Mouse (Mus musculus) ovary, postnatal 14 days (tissue): ENCODE results near the gene Zzef1.
"Not testable (repeated sequence)": the region's sequence is repeated elsewhere in the genome, so short reads cannot be mapped to it uniquely, and the experiment has no call there.

Experiments
- DNase-seq: peaks from one replicate; pipeline ENCODE4 v3.0.0; 2022; ENCODE audit warnings: low spot score

The Zzef1 gene

GRCm38 (mm10) chr11:72795455-72796295, at the start of gene Zzef1, which contains the start of gene Cyb5d2:
Gene Zzef1, plus strand, starts transcription at chr11:72796226.
Gene Cyb5d2, minus strand, starts transcription at chr11:72796142.
- peak; percentile 84 for DNase-seq

- no peak for DNase-seq
These were observed 44.1 kb upstream of the Zzef1 start for GRCm38 (mm10) chr11:72751956-72752355.

GRCm38 (mm10) chr11:72758316-72758715, 37.7 kb upstream of the Zzef1 start:
- DNase-seq: no peak

GRCm38 (mm10) chr11:72759581-72759980, 36.4 kb upstream of the Zzef1 start:
- no peak for DNase-seq

- DNase-seq: no peak
These were observed 35.2 kb upstream of the Zzef1 start for GRCm38 (mm10) chr11:72760781-72761180.

- DNase-seq: no peak
These were observed 31.8 kb upstream of the Zzef1 start for GRCm38 (mm10) chr11:72764270-72764669.

GRCm38 (mm10) chr11:72767716-72768115, 28.3 kb upstream of the Zzef1 start:
- DNase-seq: no peak

GRCm38 (mm10) chr11:72769061-72769460, 27.0 kb upstream of the Zzef1 start:
- no peak for DNase-seq

- no peak for DNase-seq
These were observed 25.7 kb upstream of the Zzef1 start for GRCm38 (mm10) chr11:72770324-72770723.

- no peak for DNase-seq
These were observed 25.2 kb upstream of the Zzef1 start for GRCm38 (mm10) chr11:72770816-72771215.

- no peak for DNase-seq
These were observed 24.6 kb upstream of the Zzef1 start for GRCm38 (mm10) chr11:72771461-72771860.

GRCm38 (mm10) chr11:72772611-72773010, 23.4 kb upstream of the Zzef1 start:
- not testable (repeated sequence) for DNase-seq

GRCm38 (mm10) chr11:72778957-72779356, 17.1 kb upstream of the Zzef1 start:
- DNase-seq: no peak

- no peak for DNase-seq
These were observed 13.9 kb upstream of the Zzef1 start for GRCm38 (mm10) chr11:72782103-72782502.

- no peak for DNase-seq
These were observed 13.5 kb upstream of the Zzef1 start for GRCm38 (mm10) chr11:72782503-72782902.

GRCm38 (mm10) chr11:72792033-72792432, 4.0 kb upstream of the Zzef1 start:
- no peak for DNase-seq

- DNase-seq: peak; percentile 5
These were observed 924 bp upstream of the Zzef1 start for GRCm38 (mm10) chr11:72795149-72795454.

- no peak for DNase-seq
These were observed 266 bp downstream of the Zzef1 start for GRCm38 (mm10) chr11:72796296-72796687.

GRCm38 (mm10) chr11:72796773-72797338, 830 bp downstream of the Zzef1 start:
- DNase-seq: no peak

GRCm38 (mm10) chr11:72798112-72798511, 2.1 kb downstream of the Zzef1 start:
- no peak for DNase-seq

GRCm38 (mm10) chr11:72801182-72801581, 5.2 kb downstream of the Zzef1 start:
- DNase-seq: no peak

- DNase-seq: no peak
These were observed 7.0 kb downstream of the Zzef1 start for GRCm38 (mm10) chr11:72803038-72803437.

- DNase-seq: no peak
These were observed 8.6 kb downstream of the Zzef1 start for GRCm38 (mm10) chr11:72804586-72804985.

GRCm38 (mm10) chr11:72805232-72805631, 9.2 kb downstream of the Zzef1 start:
- DNase-seq: no peak
